Mouse (Mus musculus): ENCODE measurements around the gene Sipa1l2. TPM values are rescaled to one million over a fixed set of nuclear protein-coding genes. Genes with fewer than 3 reads are reported as not detected.
A peak's percentile ranks its signal among the peaks of the same experiment; 100 is the strongest.

The Sipa1l2 gene
- polyA plus RNA-seq, 1 experiment from 2014 or later = 4.7 TPM

DNA sequence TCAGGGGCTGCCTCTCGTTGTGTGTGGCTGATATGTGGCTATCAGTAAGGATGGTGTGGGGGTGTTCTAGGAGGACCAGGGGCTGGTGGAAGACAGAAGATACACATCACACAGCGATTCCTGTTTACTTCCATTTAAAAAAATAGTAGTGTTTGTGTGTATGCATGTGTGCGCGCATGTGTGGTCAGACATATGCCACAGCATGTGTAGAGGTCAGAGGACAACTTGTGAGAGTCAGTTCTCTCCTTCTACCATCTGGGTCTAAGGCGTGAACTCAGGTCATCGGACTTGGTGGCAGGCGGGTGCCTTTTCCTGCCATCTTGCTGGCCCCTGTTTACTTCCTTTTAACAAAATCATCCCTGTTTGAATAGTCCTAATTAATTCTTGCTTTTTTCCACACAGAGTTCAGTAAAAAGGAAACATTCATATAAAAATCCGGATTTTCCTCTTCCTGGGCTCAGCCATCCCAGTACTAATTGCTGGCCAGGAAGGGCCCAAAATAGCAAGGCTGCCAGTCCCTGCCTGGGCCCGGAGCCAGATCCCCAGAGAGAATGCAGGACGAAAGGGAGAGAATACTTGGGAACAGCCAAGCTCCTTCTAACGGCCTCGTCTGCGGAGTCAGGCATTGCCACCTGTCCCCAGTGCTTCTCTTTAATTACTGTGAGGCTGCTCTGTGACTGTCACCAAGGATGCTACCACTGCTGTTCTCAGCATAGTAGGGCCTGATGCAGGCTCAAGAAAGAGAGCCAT, 179.7 kb downstream of the Sipa1l2 start:
- ATAC-seq (replicated peaks; ENCODE audit: low FRiP score) = no peak
- 76% methylated on average over 13 of the region's 13 CpGs for WGBS
- no peak overlapping the region for H3K4me3 ChIP-seq (ENCODE audit: low read depth, low read length)
- H3K4me2 ChIP-seq = no peak overlapping the region
- no peaks in the 10 kb centered on the region for H3K36me3 ChIP-seq (ENCODE audit: control insufficient read depth, insufficient read depth, low read length)
- DNase-seq (ENCODE audit: low spot score) = no peak
- H3K4me1 ChIP-seq (replicated peaks; ENCODE audit: control insufficient read depth, insufficient read depth, low read length) = peaks cover 8% of the 10 kb centered on the region; the same call in 1 of the 2 replicates
- H3K9me3 ChIP-seq (ENCODE audit: control insufficient read depth, low read length) = no peaks in the 10 kb centered on the region
- H3K27ac ChIP-seq (ENCODE audit: low read depth, low read length) = no peak overlapping the region
- no peaks in the 10 kb centered on the region for H3K27me3 ChIP-seq (replicated peaks; ENCODE audit: control insufficient read depth, insufficient read depth, low read length)
- H3K9ac ChIP-seq (ENCODE audit: low read depth, low read length) = no peak overlapping the region

DNA sequence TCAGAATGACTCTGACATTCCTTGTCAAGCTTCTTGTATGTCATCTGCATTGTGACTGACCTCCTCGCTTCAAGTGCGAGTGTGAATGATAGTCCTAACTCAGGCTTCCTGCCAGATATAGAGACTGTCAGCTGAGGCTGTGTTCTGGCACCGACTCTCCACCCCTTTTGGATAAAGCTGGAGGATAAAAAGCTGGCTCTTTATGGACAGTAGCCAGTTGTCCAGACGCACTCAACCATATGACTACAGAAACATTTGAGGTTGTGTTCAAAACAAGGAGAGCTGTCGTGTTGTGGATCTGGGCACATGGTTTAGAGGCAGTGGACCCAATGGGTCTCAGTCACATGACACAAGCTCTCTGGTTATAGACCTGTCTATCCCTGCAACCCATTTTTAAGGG, 180.3 kb downstream of the Sipa1l2 start:
- DNase-seq (ENCODE audit: low spot score) (no peak), ATAC-seq (replicated peaks; ENCODE audit: low FRiP score) (no peak)
- H3K4me1 ChIP-seq (replicated peaks; ENCODE audit: control insufficient read depth, insufficient read depth, low read length) = peaks cover 8% of the 10 kb centered on the region; the same call in 1 of the 2 replicates
- H3K9me3 ChIP-seq (ENCODE audit: control insufficient read depth, low read length) = no peaks in the 10 kb centered on the region
- no peak overlapping the region for H3K9ac ChIP-seq (ENCODE audit: low read depth, low read length)
- no peak overlapping the region for H3K27ac ChIP-seq (ENCODE audit: low read depth, low read length)
- H3K27me3 ChIP-seq (replicated peaks; ENCODE audit: control insufficient read depth, insufficient read depth, low read length) = no peaks in the 10 kb centered on the region
- no peak overlapping the region for H3K4me3 ChIP-seq (ENCODE audit: low read depth, low read length)
- no peaks in the 10 kb centered on the region for H3K36me3 ChIP-seq (ENCODE audit: control insufficient read depth, insufficient read depth, low read length)
- H3K4me2 ChIP-seq = no peak overlapping the region
- WGBS = 56% methylated on average over 5 of the region's 5 CpGs

DNA sequence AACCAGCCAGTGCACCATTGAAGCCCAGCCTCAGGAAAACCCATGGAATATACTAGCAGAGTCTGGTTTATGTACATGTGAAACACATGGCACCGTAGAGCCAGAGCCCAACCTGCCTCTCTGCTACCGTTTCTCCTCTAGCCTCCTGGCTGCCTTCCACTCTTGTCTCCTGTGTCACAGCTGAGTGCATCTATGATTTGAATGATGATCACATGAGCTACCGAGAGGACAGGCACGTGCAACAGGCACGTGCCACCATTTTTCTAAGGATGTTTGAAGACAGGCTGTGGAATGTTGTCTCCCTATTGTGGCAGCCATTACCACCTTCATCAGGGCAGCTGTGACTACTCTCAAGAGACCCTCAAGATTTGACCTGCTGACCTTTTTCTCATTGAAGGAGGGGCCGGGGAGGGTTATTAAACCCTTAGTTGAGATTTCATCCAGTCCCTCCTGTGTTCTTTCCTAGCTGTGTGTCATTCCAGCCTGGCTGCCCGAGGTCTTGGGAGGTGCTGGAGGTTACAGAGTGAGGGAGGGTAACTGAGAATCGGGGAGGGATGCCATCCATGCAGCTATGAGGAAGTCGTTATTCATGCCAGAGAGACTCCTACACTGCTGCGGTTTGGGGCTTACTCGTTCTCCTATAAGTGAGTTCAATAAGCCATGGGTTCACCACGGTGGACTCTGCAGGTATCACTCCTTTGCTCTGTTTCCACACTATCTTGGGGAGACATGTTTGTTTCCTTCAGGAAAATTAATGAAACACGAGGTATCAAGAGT, 181.0 kb downstream of the Sipa1l2 start:
- Histone ChIP-seq H3K36me3 (ENCODE audit: control insufficient read depth, insufficient read depth, low read length) (no peaks in the 10 kb centered on the region), H3K4me3 (ENCODE audit: low read depth, low read length) (no peak overlapping the region), H3K27ac (ENCODE audit: low read depth, low read length) (no peak overlapping the region), H3K4me1 (replicated peaks; ENCODE audit: control insufficient read depth, insufficient read depth, low read length) (peaks cover 8% of the 10 kb centered on the region; the same call in 1 of the 2 replicates), H3K4me2 (no peak overlapping the region), H3K9ac (ENCODE audit: low read depth, low read length) (no peak overlapping the region), H3K9me3 (ENCODE audit: control insufficient read depth, low read length) (no peaks in the 10 kb centered on the region), H3K27me3 (replicated peaks; ENCODE audit: control insufficient read depth, insufficient read depth, low read length) (no peaks in the 10 kb centered on the region)
- ATAC-seq (replicated peaks; ENCODE audit: low FRiP score) (no peak), DNase-seq (ENCODE audit: low spot score) (no peak)
- WGBS = 60% methylated on average over 13 of the region's 13 CpGs

DNA sequence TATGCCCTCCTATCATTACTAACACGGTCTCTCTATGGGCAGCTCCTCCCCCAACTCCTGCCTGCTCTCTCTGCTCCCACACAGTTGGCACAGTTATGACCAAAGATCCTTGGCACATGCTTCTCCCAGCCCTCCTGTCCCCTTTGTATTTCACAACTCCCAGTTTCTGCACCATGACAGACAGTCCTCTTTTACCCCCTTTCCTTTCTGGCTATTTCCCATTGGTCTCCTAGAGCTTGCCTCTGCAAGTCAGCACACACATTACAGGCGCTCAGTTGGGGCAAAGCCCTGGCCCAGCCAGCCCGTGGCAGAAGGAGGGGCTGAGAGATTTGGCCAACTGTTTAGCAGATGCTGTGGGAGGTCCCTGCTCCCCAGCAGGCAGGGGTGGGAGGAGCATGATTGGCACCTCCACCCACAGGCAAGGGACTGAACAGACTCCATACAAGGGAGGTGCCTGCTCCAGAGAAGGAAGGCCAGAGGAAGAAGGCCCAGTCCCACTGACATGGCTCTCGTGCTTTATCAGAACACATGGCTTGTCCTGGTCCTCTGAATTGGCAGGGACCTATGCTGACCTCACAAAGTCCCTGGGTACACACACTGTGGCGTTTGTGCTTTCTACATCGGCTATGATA, 184.0 kb downstream of the Sipa1l2 start:
- no peak overlapping the region for H3K4me3 ChIP-seq (ENCODE audit: low read depth, low read length)
- DNase-seq (ENCODE audit: low spot score) (no peak), ATAC-seq (replicated peaks; ENCODE audit: low FRiP score) (peak; percentile 61)
- H3K36me3 ChIP-seq (ENCODE audit: control insufficient read depth, insufficient read depth, low read length) = no peaks in the 10 kb centered on the region
- 32% methylated on average over 6 of the region's 6 CpGs for WGBS
- H3K27ac ChIP-seq (ENCODE audit: low read depth, low read length) = no peak overlapping the region
- H3K4me2 ChIP-seq = no peak overlapping the region
- no peak overlapping the region for H3K9ac ChIP-seq (ENCODE audit: low read depth, low read length)
- H3K9me3 ChIP-seq (ENCODE audit: control insufficient read depth, low read length) = no peaks in the 10 kb centered on the region
- H3K4me1 ChIP-seq (replicated peaks; ENCODE audit: control insufficient read depth, insufficient read depth, low read length) = peaks cover 8% of the 10 kb centered on the region; the same call in 1 of the 2 replicates
- H3K27me3 ChIP-seq (replicated peaks; ENCODE audit: control insufficient read depth, insufficient read depth, low read length) = no peaks in the 10 kb centered on the region

DNA sequence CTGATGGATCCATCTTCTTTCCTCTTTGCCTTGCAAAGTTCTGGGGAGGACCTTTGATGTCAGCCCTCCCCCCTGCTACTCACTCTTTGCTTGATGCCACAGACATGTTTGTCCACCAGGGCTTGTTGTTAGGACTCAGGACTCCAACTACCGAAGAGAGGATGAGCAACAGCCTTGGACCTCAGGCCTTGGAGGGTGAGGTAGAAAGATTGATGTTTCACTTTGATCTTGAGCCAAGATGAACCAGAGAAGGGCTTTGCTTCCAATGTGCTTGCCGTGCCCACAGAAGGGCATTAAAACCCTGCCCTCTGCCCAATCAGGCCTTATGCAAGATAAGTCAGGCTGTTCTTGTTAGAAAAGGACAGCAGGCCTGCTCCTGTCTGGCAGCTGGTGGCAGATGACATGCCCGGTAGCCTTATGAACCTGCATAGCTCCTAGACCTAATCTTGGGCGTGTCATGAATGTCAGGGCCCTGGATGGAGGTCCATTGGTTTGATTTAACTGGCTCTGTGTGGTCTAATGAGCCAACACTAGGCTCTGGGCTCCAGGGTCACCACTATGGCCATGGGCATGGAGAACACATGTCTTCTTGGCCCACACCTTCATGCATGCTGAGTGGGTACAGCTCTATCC, 184.9 kb downstream of the Sipa1l2 start:
- Histone ChIP-seq H3K27me3 (replicated peaks; ENCODE audit: control insufficient read depth, insufficient read depth, low read length) (no peaks in the 10 kb centered on the region), H3K27ac (ENCODE audit: low read depth, low read length) (no peak overlapping the region), H3K4me3 (ENCODE audit: low read depth, low read length) (no peak overlapping the region), H3K9ac (ENCODE audit: low read depth, low read length) (no peak overlapping the region), H3K36me3 (ENCODE audit: control insufficient read depth, insufficient read depth, low read length) (no peaks in the 10 kb centered on the region), H3K9me3 (ENCODE audit: control insufficient read depth, low read length) (no peaks in the 10 kb centered on the region), H3K4me1 (replicated peaks; ENCODE audit: control insufficient read depth, insufficient read depth, low read length) (peaks cover 8% of the 10 kb centered on the region; the same call in 1 of the 2 replicates), H3K4me2 (no peak overlapping the region)
- DNase-seq (ENCODE audit: low spot score) (no peak), ATAC-seq (replicated peaks; ENCODE audit: low FRiP score) (no peak)
- WGBS = 85% methylated on average over 4 of the region's 4 CpGs

DNA sequence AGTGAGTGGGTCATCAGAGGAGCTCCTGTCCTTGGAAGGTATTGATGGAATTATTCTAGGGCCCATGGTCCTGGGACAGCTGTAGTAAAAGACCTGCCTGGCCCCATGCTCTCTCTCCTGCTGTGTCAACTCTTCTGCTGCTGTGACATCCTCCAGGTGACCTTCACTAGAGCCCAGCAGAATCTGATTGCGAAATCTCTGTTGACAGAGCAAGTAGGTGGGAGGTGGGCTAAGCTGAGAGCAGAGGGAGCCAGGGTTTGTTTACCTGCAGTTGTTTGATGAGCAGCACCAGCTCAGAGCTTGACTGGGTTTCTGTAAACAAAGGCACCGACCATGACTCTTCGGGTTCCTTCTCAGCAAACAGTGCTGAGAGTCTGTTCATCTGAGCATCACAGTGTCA, 187.9 kb downstream of the Sipa1l2 start:
- 37% methylated on average over 3 of the region's 3 CpGs for WGBS
- Histone ChIP-seq H3K36me3 (ENCODE audit: control insufficient read depth, insufficient read depth, low read length) (no peaks in the 10 kb centered on the region), H3K27ac (ENCODE audit: low read depth, low read length) (no peak overlapping the region), H3K4me1 (replicated peaks; ENCODE audit: control insufficient read depth, insufficient read depth, low read length) (peaks cover 3% of the 10 kb centered on the region; the same call in 1 of the 2 replicates), H3K4me3 (ENCODE audit: low read depth, low read length) (no peak overlapping the region), H3K9me3 (ENCODE audit: control insufficient read depth, low read length) (no peaks in the 10 kb centered on the region), H3K9ac (ENCODE audit: low read depth, low read length) (no peak overlapping the region), H3K4me2 (no peak overlapping the region), H3K27me3 (replicated peaks; ENCODE audit: control insufficient read depth, insufficient read depth, low read length) (no peaks in the 10 kb centered on the region)
- ATAC-seq (replicated peaks; ENCODE audit: low FRiP score) (peak; percentile 48; the same call in 1 of the 2 replicates), DNase-seq (ENCODE audit: low spot score) (no peak)

DNA sequence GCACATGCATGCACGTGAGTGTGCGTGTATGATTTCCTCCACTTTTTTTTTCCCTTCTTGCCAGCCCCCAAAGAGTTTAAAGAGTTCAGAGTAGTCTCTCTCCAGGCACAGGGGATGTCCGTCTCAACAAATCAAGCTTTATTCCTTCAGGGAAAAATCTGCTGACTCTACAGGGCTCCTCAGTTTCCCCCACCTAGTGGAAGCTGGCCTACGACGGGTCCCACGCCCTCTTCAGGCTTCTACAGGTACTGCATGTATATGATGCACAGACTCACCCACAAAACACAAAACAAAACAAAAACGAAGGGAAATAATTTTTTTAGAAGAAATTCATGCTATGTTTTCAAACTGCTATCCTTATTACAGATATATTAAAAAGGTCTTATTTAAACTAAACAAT, 189.7 kb downstream of the Sipa1l2 start:
- 61% methylated on average over 7 of the region's 7 CpGs for WGBS
- H3K9me3 ChIP-seq (ENCODE audit: control insufficient read depth, low read length) = no peaks in the 10 kb centered on the region
- DNase-seq (ENCODE audit: low spot score) (no peak), ATAC-seq (replicated peaks; ENCODE audit: low FRiP score) (no peak)
- no peaks in the 10 kb centered on the region for H3K27me3 ChIP-seq (replicated peaks; ENCODE audit: control insufficient read depth, insufficient read depth, low read length)
- H3K36me3 ChIP-seq (ENCODE audit: control insufficient read depth, insufficient read depth, low read length) = no peaks in the 10 kb centered on the region
- no peak overlapping the region for H3K9ac ChIP-seq (ENCODE audit: low read depth, low read length)
- H3K4me3 ChIP-seq (ENCODE audit: low read depth, low read length) = no peak overlapping the region
- no peaks in the 10 kb centered on the region for H3K4me1 ChIP-seq (replicated peaks; ENCODE audit: control insufficient read depth, insufficient read depth, low read length)
- no peak overlapping the region for H3K27ac ChIP-seq (ENCODE audit: low read depth, low read length)
- H3K4me2 ChIP-seq = no peak overlapping the region

DNA sequence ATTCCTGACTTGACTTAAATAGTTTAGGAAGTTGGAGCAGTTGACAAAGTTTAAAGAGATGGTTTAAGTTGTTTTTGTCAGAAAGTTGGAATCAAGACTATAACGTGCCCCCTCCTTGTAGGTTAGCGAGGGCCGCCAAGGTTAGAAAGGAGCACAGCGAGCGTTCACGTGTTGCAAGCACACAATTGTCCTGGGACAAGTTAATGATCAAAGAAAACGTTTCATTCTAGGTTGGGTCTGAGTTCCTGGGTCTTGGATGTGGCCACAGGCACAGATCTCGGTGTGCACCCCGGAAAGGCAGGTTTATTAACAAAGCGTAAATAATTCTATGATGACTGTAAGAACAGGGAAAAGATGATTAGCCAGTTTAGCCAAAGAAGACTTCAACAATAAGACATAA, 190.5 kb downstream of the Sipa1l2 start:
- Histone ChIP-seq H3K4me1 (replicated peaks; ENCODE audit: control insufficient read depth, insufficient read depth, low read length) (no peaks in the 10 kb centered on the region), H3K4me3 (ENCODE audit: low read depth, low read length) (no peak overlapping the region), H3K36me3 (ENCODE audit: control insufficient read depth, insufficient read depth, low read length) (no peaks in the 10 kb centered on the region), H3K27ac (ENCODE audit: low read depth, low read length) (no peak overlapping the region), H3K9ac (ENCODE audit: low read depth, low read length) (no peak overlapping the region), H3K9me3 (ENCODE audit: control insufficient read depth, low read length) (no peaks in the 10 kb centered on the region), H3K27me3 (replicated peaks; ENCODE audit: control insufficient read depth, insufficient read depth, low read length) (no peaks in the 10 kb centered on the region), H3K4me2 (no peak overlapping the region)
- ATAC-seq (replicated peaks; ENCODE audit: low FRiP score) = no peak
- WGBS = 74% methylated on average over 10 of the region's 10 CpGs
- DNase-seq (ENCODE audit: low spot score) = no peak

Data from liver, embryonic 11.5 days (tissue).